Mouse (Mus musculus) liver, postnatal 0 days (tissue): ENCODE measurements around the gene Eno2. TPM values are rescaled to one million over a fixed set of nuclear protein-coding genes. Genes with fewer than 3 reads are reported as not detected.

ENCODE experiments used
- ATAC-seq: fragments of 200-750 bp; cut with Nextera tagmentation; 2 replicates; pipeline ENCODE4 v1.8.0; 2017; ENCODE audit warnings: mild to moderate bottlenecking, moderate library complexity
- DNase-seq: peaks from one replicate; pipeline ENCODE4 v3.0.0-alpha.2; 2016
- H3K27ac ChIP-seq: fragments of 300-500 bp; sonication (generic); 2 replicates; pipeline ENCODE4 v1.5.1; 2014; ENCODE audit warnings: antibody characterized with exemption, moderate library complexity, mild to moderate bottlenecking, low read depth
- H3K27me3 ChIP-seq: fragments of 300-500 bp; sonication (generic); 2 replicates; pipeline ENCODE4 v1.6.1; 2014; ENCODE audit warnings: low read length, control low read depth, mixed read lengths; ENCODE audit not compliant: insufficient read depth
- H3K36me3 ChIP-seq: fragments of 300-500 bp; sonication (generic); replicated peaks from 2 replicates; pipeline ENCODE4 v1.6.1; 2014; ENCODE audit warnings: mild to moderate bottlenecking, control low read depth, low read length, moderate library complexity, mixed read lengths; ENCODE audit not compliant: insufficient read depth
- H3K4me1 ChIP-seq: fragments of 300-500 bp; sonication (generic); 2 replicates; pipeline ENCODE4 v1.6.1; 2014; ENCODE audit warnings: antibody characterized with exemption, mild to moderate bottlenecking, control low read depth; ENCODE audit not compliant: insufficient read depth
- H3K4me2 ChIP-seq: fragments of 300-500 bp; sonication (generic); 2 replicates; pipeline ENCODE4 v1.6.1; 2014; ENCODE audit warnings: low read depth, mild to moderate bottlenecking, low read length, moderate library complexity, mixed read lengths
- H3K4me3 ChIP-seq: fragments of 300-500 bp; sonication (generic); 2 replicates; pipeline ENCODE4 v1.5.1; 2014; ENCODE audit warnings: low read depth, low read length
- H3K9ac ChIP-seq: fragments of 300-500 bp; sonication (generic); replicated peaks from 2 replicates; pipeline ENCODE4 v1.6.1; 2014; ENCODE audit warnings: mild to moderate bottlenecking, moderate library complexity
- H3K9me3 ChIP-seq: fragments of 300-500 bp; sonication (generic); 2 replicates; pipeline ENCODE4 v1.6.1; 2016; ENCODE audit warnings: mild to moderate bottlenecking, control low read depth, low read length, mixed read lengths
- CTCF ChIP-seq: sonication (generic); IDR thresholded peaks from 2 replicates; pipeline ENCODE4 v1.5.1; 2016; ENCODE audit warnings: antibody characterized with exemption, low read depth
- EP300 ChIP-seq: IDR thresholded peaks from 2 replicates; pipeline ENCODE4 v1.6.1; 2016; ENCODE audit warnings: antibody characterized with exemption, low read depth, mild to moderate bottlenecking
- WGBS: fragments of 180-500 bp; shearing (Covaris S2); extraction: QIAGEN DNeasy Blood & Tissue Kit; methylation state at CpG from one replicate; pipeline ENCODE4 v1.1.7; 2014; ENCODE audit not compliant: insufficient replicate concordance; 5-methylcytosine and 5-hydroxymethylcytosine counted together
- polyA plus RNA-seq: library from polyadenylated mRNA; unstranded; fragments of >200 nt; fragmentation: Nextera tagmentation; extraction: Ambion mirVana; gene quantifications from 2 replicates; pipeline ENCODE4 v1.2.1, GENCODE M21; 2015

Gene Eno2
- 0.20 and 0.27 TPM in 2 replicates for polyA plus RNA-seq

- Histone ChIP-seq H3K36me3 (no peaks in the 10 kb centered on the region), H3K4me3 (peak within 1 kb of the TSS; percentile 48), H3K9me3 (no peaks in the 10 kb centered on the region), H3K4me1 (0 out of 2 replicates have a peak, but pooled peaks cover 7% of the 10 kb centered on the region), H3K27me3 (peaks cover 21% of the 10 kb centered on the region), H3K4me2 (peak within 1 kb of the TSS; percentile 78), H3K27ac (no peak within 1 kb of the TSS), H3K9ac (peak within 1 kb of the TSS; percentile 31)
- 2% methylated on average over 47 of the region's 54 CpGs for WGBS
- ATAC-seq (peak; percentile 45; the same call in 1 of the 2 replicates), DNase-seq (peak; percentile 55)
- TF ChIP-seq EP300: no peak
- no peak for TF ChIP-seq CTCF
Measured at GRCm38 (mm10) chr6:124769101-124769765, at the start of gene Eno2. TSS of gene Eno2 (minus strand) at chr6:124769673.

GRCm38 (mm10) chr6:124817971-124818370, 48.5 kb upstream of the Eno2 start:
- Histone ChIP-seq H3K27ac (peak overlapping the region; percentile 57; the same call in 1 of the 2 replicates), H3K27me3 (no peaks in the 10 kb centered on the region), H3K4me3 (no peak overlapping the region), H3K9me3 (no peaks in the 10 kb centered on the region), H3K36me3 (peaks cover 68% of the 10 kb centered on the region), H3K9ac (no peak overlapping the region), H3K4me1 (peaks cover 16% of the 10 kb centered on the region), H3K4me2 (peak overlapping the region; percentile 38; the same call in 1 of the 2 replicates)
- ATAC-seq (no peak), DNase-seq (no peak)
- WGBS: 64% methylated on average over 8 of the region's 8 CpGs
- TF ChIP-seq EP300 (no peak), CTCF (no peak)

- 87% methylated on average over 8 of the region's 8 CpGs for WGBS
- Histone ChIP-seq H3K4me2 (0 out of 2 replicates have a peak overlapping the region, but pooled peaks have one; percentile 4), H3K27me3 (no peaks in the 10 kb centered on the region), H3K36me3 (peaks cover 64% of the 10 kb centered on the region), H3K4me1 (peaks cover 20% of the 10 kb centered on the region), H3K9me3 (no peaks in the 10 kb centered on the region), H3K27ac (0 out of 2 replicates have a peak overlapping the region, but pooled peaks have one; percentile 16), H3K4me3 (no peak overlapping the region), H3K9ac (no peak overlapping the region)
- ATAC-seq (no peak), DNase-seq (no peak)
- TF ChIP-seq EP300 (no peak), CTCF (no peak)
Measured at GRCm38 (mm10) chr6:124817563-124817962, 48.1 kb upstream of the Eno2 start.

- Histone ChIP-seq H3K36me3 (peaks cover 64% of the 10 kb centered on the region), H3K27me3 (no peaks in the 10 kb centered on the region), H3K9me3 (no peaks in the 10 kb centered on the region), H3K27ac (no peak overlapping the region), H3K4me1 (peaks cover 23% of the 10 kb centered on the region), H3K4me3 (no peak overlapping the region), H3K9ac (no peak overlapping the region), H3K4me2 (no peak overlapping the region)
- 87% methylated on average over 11 of the region's 11 CpGs for WGBS
- no peak for TF ChIP-seq EP300
- ATAC-seq: no peak
- DNase-seq: no peak
Measured at GRCm38 (mm10) chr6:124817125-124817524, 47.7 kb upstream of the Eno2 start.

- 93% methylated on average over 4 of the region's 4 CpGs for WGBS
- Histone ChIP-seq H3K9me3 (no peaks in the 10 kb centered on the region), H3K27me3 (no peaks in the 10 kb centered on the region), H3K4me2 (no peak overlapping the region), H3K9ac (no peak overlapping the region), H3K4me3 (no peak overlapping the region), H3K4me1 (peaks cover 28% of the 10 kb centered on the region), H3K36me3 (peaks cover 64% of the 10 kb centered on the region), H3K27ac (no peak overlapping the region)
- no peak for ATAC-seq
- no peak for DNase-seq
- TF ChIP-seq CTCF: no peak
- TF ChIP-seq EP300: no peak
Measured at GRCm38 (mm10) chr6:124816611-124817010, 47.1 kb upstream of the Eno2 start.

- no peak overlapping the region for H3K4me3 ChIP-seq
- 65% methylated on average over 9 of the region's 9 CpGs for WGBS
Measured at GRCm38 (mm10) chr6:124814858-124815774, 45.6 kb upstream of the Eno2 start.

More at GRCm38 (mm10) chr6:124814858-124815774, 45.6 kb upstream of the Eno2 start:
- no peak for TF ChIP-seq EP300
- no peak for TF ChIP-seq CTCF
- ATAC-seq (no peak), DNase-seq (no peak)
- Histone ChIP-seq H3K27ac (no peak overlapping the region), H3K9me3 (no peaks in the 10 kb centered on the region), H3K27me3 (no peaks in the 10 kb centered on the region), H3K4me1 (peaks cover 34% of the 10 kb centered on the region), H3K4me2 (peak overlapping the region; percentile 99), H3K9ac (no peak overlapping the region), H3K36me3 (peaks cover 61% of the 10 kb centered on the region)
